Mouse (Mus musculus): ENCODE data around the gene Disp1. TPM values are rescaled to one million over a fixed set of nuclear protein-coding genes. Genes with fewer than 3 reads are reported as not detected.

Disp1 gene
- 10.4 and 11.5 TPM in 2 replicates for polyA plus RNA-seq (2015; fragmentation: Nextera tagmentation; extraction: Ambion mirVana)

DNA sequence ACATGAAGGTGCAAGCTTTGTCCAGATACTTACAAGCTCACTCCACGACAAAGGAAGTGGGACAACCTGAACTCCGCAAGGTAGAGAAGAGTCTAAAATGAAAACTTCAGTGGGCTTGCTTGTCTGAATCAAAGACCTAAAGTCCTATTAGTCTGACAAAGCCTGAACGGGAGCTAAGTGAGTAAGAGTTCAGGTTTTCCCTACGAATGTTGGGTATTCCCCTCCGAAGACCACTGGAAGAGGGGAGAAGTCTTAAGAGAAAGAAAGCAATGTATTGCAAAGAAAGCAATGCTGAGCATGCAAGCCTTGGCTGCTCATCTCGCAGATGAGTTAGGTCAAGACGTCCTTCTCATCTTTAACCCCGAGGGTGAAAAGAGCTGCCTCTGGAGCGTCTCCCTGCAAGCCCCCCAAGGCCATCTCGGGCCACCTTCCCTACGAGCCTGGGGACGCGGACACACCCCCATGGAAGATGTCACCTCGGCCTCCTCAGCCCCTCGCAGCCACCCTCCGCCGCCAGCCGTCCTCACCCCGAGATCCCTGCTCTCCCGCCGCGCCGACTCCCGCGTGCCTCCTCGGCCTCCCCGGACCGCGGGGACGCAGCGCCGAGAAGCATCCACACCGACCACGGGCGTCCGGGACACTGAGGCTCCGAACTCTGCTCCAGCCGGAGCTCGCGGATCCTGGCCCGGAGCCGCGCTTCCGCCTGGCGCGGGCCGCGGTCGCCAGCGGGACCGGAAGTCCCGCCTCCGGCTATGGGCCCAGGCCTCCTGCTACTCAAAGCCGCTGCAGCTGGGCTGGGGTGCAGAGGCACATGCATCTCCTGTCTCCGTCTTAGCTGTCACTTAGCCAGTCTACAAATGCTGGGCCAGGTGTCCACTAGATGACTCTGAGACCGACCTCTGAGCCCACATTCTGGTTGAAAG, at the start of gene Disp1:
Disp1 (minus strand) TSS at position 727 of the 923 bp plus-strand sequence.
- H3K4me2 ChIP-seq (ENCODE audit: low read depth, low read length) = peak within 1 kb of the TSS; percentile 60
- H3K27ac ChIP-seq (ENCODE audit: low read length) = peak within 1 kb of the TSS; percentile 66
- no peaks in the 10 kb centered on the region for H3K36me3 ChIP-seq (ENCODE audit: control insufficient read depth, insufficient read depth, low read length)
- H3K9me3 ChIP-seq (replicated peaks; ENCODE audit: control insufficient read depth, low read length) = no peaks in the 10 kb centered on the region
- peak within 1 kb of the TSS; percentile 97 for H3K9ac ChIP-seq (ENCODE audit: low read length)
- peak; percentile 87 for ATAC-seq (ENCODE audit: insufficient read depth, low FRiP score)
- H3K4me3 ChIP-seq (replicated peaks; ENCODE audit: low read length) = peak within 1 kb of the TSS; percentile 82
- H3K4me1 ChIP-seq (ENCODE audit: control insufficient read depth, insufficient read depth, low read length) = peaks cover 8% of the 10 kb centered on the region; the same call in 1 of the 2 replicates
- no peaks in the 10 kb centered on the region for H3K27me3 ChIP-seq (ENCODE audit: control insufficient read depth, insufficient read depth, low read length)
- 1% methylated on average over 55 of the region's 56 CpGs for WGBS

DNA sequence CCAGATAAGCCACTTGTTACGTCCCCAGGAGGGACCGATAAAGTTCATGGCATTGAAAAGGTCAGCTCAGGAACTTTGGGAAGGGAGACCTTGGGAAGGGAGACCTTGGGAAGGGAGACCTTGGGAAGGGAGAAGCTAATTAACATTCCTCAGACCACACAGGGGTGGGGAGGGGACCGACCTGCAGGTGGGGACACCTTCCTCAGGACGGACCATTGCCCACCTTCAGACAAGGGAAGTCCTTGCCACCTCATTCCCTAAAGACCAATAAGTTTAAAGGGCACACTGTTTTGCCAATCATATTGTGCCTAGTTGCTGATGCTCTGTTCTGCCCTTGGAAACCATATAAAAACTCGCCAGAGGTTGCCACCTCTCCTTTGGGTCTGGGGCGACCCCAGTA, 46.3 kb upstream of the Disp1 start:
- H3K4me3 ChIP-seq (replicated peaks; ENCODE audit: low read length) = no peak overlapping the region
- H3K9me3 ChIP-seq (replicated peaks; ENCODE audit: control insufficient read depth, low read length) = no peaks in the 10 kb centered on the region
- no peak overlapping the region for H3K27ac ChIP-seq (ENCODE audit: low read length)
- no peaks in the 10 kb centered on the region for H3K27me3 ChIP-seq (ENCODE audit: control insufficient read depth, insufficient read depth, low read length)
- H3K4me2 ChIP-seq (ENCODE audit: low read depth, low read length) = no peak overlapping the region
- 66% methylated on average over 6 of the region's 6 CpGs for WGBS
- no peak for ATAC-seq (ENCODE audit: insufficient read depth, low FRiP score)
- H3K36me3 ChIP-seq (ENCODE audit: control insufficient read depth, insufficient read depth, low read length) = no peaks in the 10 kb centered on the region
- H3K4me1 ChIP-seq (ENCODE audit: control insufficient read depth, insufficient read depth, low read length) = no peaks in the 10 kb centered on the region; the same call in 1 of the 2 replicates
- H3K9ac ChIP-seq (ENCODE audit: low read length) = no peak overlapping the region

DNA sequence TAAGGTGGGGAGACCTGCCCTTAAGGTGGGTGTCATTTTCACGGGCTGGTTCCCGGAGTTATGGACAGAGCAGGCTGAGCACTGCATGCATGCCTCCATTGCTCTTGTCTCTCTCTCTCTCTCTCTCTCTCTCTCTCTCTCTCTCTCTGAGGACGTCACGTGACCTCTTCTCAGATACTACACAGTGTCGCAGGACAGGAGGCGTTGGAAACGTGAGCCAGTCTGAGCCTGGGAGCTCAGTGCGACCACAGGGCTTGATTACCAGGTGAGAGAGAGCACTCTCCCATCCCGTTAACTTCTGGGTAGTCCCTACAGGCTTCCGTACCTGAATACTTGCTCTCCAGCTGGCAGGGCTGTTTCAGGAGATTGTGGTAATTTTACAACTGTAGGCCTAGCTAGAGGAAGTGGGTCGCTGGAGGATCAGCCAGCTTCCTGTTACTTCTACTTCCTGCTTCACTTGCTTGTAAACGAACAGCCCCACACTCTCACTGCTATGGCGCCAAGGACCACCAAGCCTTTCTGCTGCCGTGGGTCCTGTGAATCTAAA, 44.7 kb upstream of the Disp1 start:
- H3K27me3 ChIP-seq (ENCODE audit: control insufficient read depth, insufficient read depth, low read length) = no peaks in the 10 kb centered on the region
- no peak overlapping the region for H3K4me3 ChIP-seq (replicated peaks; ENCODE audit: low read length)
- ATAC-seq (ENCODE audit: insufficient read depth, low FRiP score) = no peak
- H3K4me1 ChIP-seq (ENCODE audit: control insufficient read depth, insufficient read depth, low read length) = no peaks in the 10 kb centered on the region; the same call in 1 of the 2 replicates
- no peaks in the 10 kb centered on the region for H3K9me3 ChIP-seq (replicated peaks; ENCODE audit: control insufficient read depth, low read length)
- H3K36me3 ChIP-seq (ENCODE audit: control insufficient read depth, insufficient read depth, low read length) = no peaks in the 10 kb centered on the region
- no peak overlapping the region for H3K9ac ChIP-seq (ENCODE audit: low read length)
- no peak overlapping the region for H3K4me2 ChIP-seq (ENCODE audit: low read depth, low read length)
- H3K27ac ChIP-seq (ENCODE audit: low read length) = no peak overlapping the region
- 59% methylated on average over 14 of the region's 14 CpGs for WGBS

DNA sequence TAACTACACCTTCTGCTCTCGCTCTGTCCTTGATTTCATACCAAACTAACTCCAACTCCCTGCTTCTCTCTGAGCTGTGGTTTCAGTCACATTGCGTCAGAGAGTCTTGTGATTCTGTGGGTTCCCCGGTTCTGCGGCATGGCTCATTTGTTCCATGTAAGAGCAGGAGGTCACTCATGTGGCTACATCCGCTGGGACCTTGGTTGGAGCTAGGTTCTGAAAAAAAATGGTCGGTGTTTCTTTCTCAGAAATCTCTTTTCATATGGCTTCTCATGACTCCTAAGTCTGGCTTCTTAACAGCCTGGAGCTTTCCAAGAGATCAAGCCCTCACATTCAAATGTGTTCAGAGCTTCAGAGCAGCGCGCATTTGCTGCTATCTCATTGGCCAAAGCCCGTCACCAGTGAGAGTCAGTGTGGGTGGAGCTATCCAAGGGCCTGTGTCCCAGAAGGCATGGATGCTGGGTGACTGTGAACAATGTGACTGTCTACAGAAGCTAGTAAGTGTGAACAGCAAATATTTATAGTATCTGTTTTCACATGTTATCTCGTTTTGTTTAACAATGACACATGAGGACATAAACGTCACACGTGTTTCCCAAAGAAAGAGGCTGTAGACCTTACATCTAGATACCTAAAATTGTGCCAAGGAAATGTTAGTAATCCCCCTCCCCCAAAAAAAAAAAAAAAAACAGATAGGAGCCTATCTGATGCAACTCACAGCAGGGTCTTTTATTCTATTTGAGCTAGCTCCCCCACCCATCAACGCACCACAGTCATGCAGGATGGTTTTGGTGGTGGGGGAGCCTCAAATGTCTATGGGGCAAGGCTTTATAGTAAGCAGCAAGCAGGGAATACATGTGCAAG, 43.1 kb upstream of the Disp1 start:
- no peaks in the 10 kb centered on the region; the same call in 1 of the 2 replicates for H3K4me1 ChIP-seq (ENCODE audit: control insufficient read depth, insufficient read depth, low read length)

DNA sequence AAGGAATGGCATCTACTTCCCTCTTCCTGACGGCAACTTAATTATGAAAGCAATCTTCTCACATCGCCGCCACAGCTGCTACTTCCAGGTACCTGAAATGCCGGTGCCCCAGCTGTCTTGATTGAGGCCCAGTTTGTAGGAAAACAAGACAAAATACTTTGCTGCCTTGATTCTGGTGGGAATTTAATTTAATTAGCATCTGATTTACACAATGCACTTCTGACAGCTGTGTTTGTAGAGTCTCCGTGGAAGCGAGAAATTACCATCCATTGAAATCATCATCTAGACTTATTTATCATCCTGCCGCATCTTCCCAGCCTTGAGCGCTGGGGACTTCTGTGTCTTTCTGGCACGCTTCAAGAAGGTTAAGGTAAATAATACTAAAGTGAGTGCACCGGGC, 31.3 kb upstream of the Disp1 start:
- Histone ChIP-seq H3K27me3 (ENCODE audit: control insufficient read depth, insufficient read depth, low read length) (no peaks in the 10 kb centered on the region), H3K4me2 (ENCODE audit: low read depth, low read length) (no peak overlapping the region), H3K36me3 (ENCODE audit: control insufficient read depth, insufficient read depth, low read length) (no peaks in the 10 kb centered on the region), H3K9ac (ENCODE audit: low read length) (no peak overlapping the region), H3K4me3 (replicated peaks; ENCODE audit: low read length) (no peak overlapping the region), H3K27ac (ENCODE audit: low read length) (no peak overlapping the region), H3K4me1 (ENCODE audit: control insufficient read depth, insufficient read depth, low read length) (no peaks in the 10 kb centered on the region), H3K9me3 (replicated peaks; ENCODE audit: control insufficient read depth, low read length) (no peaks in the 10 kb centered on the region)
- ATAC-seq (ENCODE audit: insufficient read depth, low FRiP score) = no peak
- WGBS = 44% methylated on average over 10 of the region's 10 CpGs

More for the DNA sequence above, 43.1 kb upstream of the Disp1 start:
- 60% methylated on average over 13 of the region's 13 CpGs for WGBS
- Histone ChIP-seq H3K27ac (ENCODE audit: low read length) (no peak overlapping the region), H3K9ac (ENCODE audit: low read length) (no peak overlapping the region), H3K36me3 (ENCODE audit: control insufficient read depth, insufficient read depth, low read length) (no peaks in the 10 kb centered on the region), H3K27me3 (ENCODE audit: control insufficient read depth, insufficient read depth, low read length) (no peaks in the 10 kb centered on the region), H3K9me3 (replicated peaks; ENCODE audit: control insufficient read depth, low read length) (no peaks in the 10 kb centered on the region), H3K4me3 (replicated peaks; ENCODE audit: low read length) (no peak overlapping the region), H3K4me2 (ENCODE audit: low read depth, low read length) (peak overlapping the region; percentile 14; the same call in 1 of the 2 replicates)
- 0 out of 2 replicates have a peak, but pooled peaks have one; percentile 29 for ATAC-seq (ENCODE audit: insufficient read depth, low FRiP score)

DNA sequence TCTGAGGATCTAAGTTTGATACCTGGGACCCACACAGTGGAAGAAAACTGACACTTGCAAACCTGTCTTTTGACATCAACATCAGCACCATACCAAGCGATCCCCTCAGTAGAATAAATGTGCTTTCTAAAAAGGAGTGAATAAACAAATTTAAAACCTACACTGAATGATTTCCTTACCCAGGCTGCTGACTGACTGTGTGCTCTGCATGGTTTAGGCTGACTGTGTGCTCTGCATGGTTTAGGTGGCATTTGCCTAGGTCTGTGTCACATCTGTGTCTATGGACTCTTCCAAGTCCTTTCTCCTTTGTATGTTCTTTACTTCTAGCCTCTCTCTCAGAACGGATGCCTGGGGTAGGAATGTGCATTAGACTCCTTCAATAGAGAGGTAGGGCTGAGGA, 30.5 kb upstream of the Disp1 start:
- H3K4me1 ChIP-seq (ENCODE audit: control insufficient read depth, insufficient read depth, low read length) = no peaks in the 10 kb centered on the region
- no peak overlapping the region for H3K4me2 ChIP-seq (ENCODE audit: low read depth, low read length)
- H3K36me3 ChIP-seq (ENCODE audit: control insufficient read depth, insufficient read depth, low read length) = no peaks in the 10 kb centered on the region
- H3K9ac ChIP-seq (ENCODE audit: low read length) = no peak overlapping the region
- ATAC-seq (ENCODE audit: insufficient read depth, low FRiP score) = no peak
- no peak overlapping the region for H3K27ac ChIP-seq (ENCODE audit: low read length)
- no peaks in the 10 kb centered on the region for H3K27me3 ChIP-seq (ENCODE audit: control insufficient read depth, insufficient read depth, low read length)
- no peak overlapping the region for H3K4me3 ChIP-seq (replicated peaks; ENCODE audit: low read length)
- 72% methylated on average over 2 of the region's 2 CpGs for WGBS
- no peaks in the 10 kb centered on the region for H3K9me3 ChIP-seq (replicated peaks; ENCODE audit: control insufficient read depth, low read length)

DNA sequence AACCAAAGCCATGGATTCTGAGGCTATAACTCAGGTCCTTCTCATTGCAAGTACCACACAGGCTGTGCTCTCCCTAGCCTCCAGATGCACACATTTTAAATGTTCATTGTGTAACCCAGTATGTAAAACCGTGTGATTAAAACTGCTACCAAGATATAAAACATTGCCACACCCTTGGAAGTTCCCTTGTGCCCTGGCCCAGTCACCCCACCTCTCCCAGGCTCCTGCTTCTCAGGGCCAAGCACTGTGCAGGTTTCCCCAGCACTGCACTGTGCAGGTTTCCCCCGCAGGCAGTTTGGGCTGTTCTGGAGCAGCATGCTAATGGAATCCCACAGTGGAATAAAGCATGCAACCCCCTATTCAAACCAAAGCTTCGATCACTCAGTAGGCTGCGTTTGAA, 29.3 kb upstream of the Disp1 start:
- 0 out of 2 replicates have a peak, but pooled peaks have one; percentile 50 for ATAC-seq (ENCODE audit: insufficient read depth, low FRiP score)
- 62% methylated on average over 4 of the region's 4 CpGs for WGBS
- H3K4me1 ChIP-seq (ENCODE audit: control insufficient read depth, insufficient read depth, low read length) = no peaks in the 10 kb centered on the region
- H3K4me2 ChIP-seq (ENCODE audit: low read depth, low read length) = no peak overlapping the region
- H3K27me3 ChIP-seq (ENCODE audit: control insufficient read depth, insufficient read depth, low read length) = no peaks in the 10 kb centered on the region
- no peaks in the 10 kb centered on the region for H3K9me3 ChIP-seq (replicated peaks; ENCODE audit: control insufficient read depth, low read length)
- H3K27ac ChIP-seq (ENCODE audit: low read length) = no peak overlapping the region
- H3K9ac ChIP-seq (ENCODE audit: low read length) = no peak overlapping the region
- no peaks in the 10 kb centered on the region for H3K36me3 ChIP-seq (ENCODE audit: control insufficient read depth, insufficient read depth, low read length)
- H3K4me3 ChIP-seq (replicated peaks; ENCODE audit: low read length) = no peak overlapping the region

DNA sequence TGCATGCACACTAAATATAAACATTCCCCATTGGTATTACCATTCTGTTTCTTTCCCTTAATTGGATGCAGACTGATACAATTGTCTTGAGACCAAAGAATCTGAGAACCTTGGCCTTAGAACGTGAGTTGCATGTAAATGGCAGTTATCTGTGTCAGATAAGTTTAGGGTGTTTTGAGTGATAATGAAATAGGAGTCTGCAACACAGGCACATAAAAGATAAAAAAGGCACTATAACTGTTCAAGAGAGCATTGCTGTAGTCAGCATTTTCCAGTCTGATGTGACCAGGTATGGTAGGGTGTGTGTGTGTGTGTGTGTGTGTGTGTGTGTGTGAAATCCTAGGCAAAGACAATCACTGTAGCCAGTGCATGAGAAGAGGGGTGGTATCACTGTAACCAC, 26.8 kb upstream of the Disp1 start:
- Histone ChIP-seq H3K36me3 (ENCODE audit: control insufficient read depth, insufficient read depth, low read length) (no peaks in the 10 kb centered on the region), H3K27me3 (ENCODE audit: control insufficient read depth, insufficient read depth, low read length) (no peaks in the 10 kb centered on the region), H3K9me3 (replicated peaks; ENCODE audit: control insufficient read depth, low read length) (no peaks in the 10 kb centered on the region), H3K4me1 (ENCODE audit: control insufficient read depth, insufficient read depth, low read length) (no peaks in the 10 kb centered on the region), H3K27ac (ENCODE audit: low read length) (no peak overlapping the region), H3K4me3 (replicated peaks; ENCODE audit: low read length) (no peak overlapping the region), H3K9ac (ENCODE audit: low read length) (no peak overlapping the region), H3K4me2 (ENCODE audit: low read depth, low read length) (no peak overlapping the region)
- 40% methylated on average over 1 of the region's 1 CpGs for WGBS
- no peak for ATAC-seq (ENCODE audit: insufficient read depth, low FRiP score)

Data from stomach, embryonic 16.5 days (tissue).